Mouse (Mus musculus): ENCODE data around the gene Gcgr. TPM values are rescaled to one million over a fixed set of nuclear protein-coding genes. Genes with fewer than 3 reads are reported as not detected.
A peak's percentile ranks its signal among the peaks of the same experiment; 100 is the strongest.
"Not testable (repeated sequence)": the region's sequence is repeated elsewhere in the genome, so short reads cannot be mapped to it uniquely, and the experiment has no call there.

Gcgr gene
- polyA plus RNA-seq, 1 experiment, result 2.6 TPM

- H3K36me3 ChIP-seq (ENCODE audit: control insufficient read depth, insufficient read depth, low read length), result no peaks in the 10 kb centered on the region
- 54% methylated on average over 5 of the region's 5 CpGs for WGBS
- no peak for TF ChIP-seq POLR2A (IDR thresholded peaks at IDR 0.05; ENCODE audit: low read depth, low read length)
- TF ChIP-seq CTCF (IDR thresholded peaks at IDR 0.05; ENCODE audit: extremely low read depth, insufficient read length, insufficient replicate concordance, low read depth, low read length), result no peak
- H3K27me3 ChIP-seq (ENCODE audit: control insufficient read depth, insufficient read depth, low read length), result no peaks in the 10 kb centered on the region
- peaks cover 12% of the 10 kb centered on the region; the same call in 1 of the 2 replicates for H3K4me1 ChIP-seq (ENCODE audit: control insufficient read depth, insufficient read depth, insufficient read length, low read length)
- H3K4me3 ChIP-seq (ENCODE audit: low read depth, low read length), result no peak overlapping the region
- no peak overlapping the region for H3K27ac ChIP-seq (ENCODE audit: insufficient read depth, low read depth, low read length)
Measured at GRCm38 (mm10) chr11:120552736-120553135, 22.2 kb downstream of the Gcgr start.

- no peak for TF ChIP-seq CTCF (IDR thresholded peaks at IDR 0.05; ENCODE audit: extremely low read depth, insufficient read length, insufficient replicate concordance, low read depth, low read length)
- no peak for TF ChIP-seq POLR2A (IDR thresholded peaks at IDR 0.05; ENCODE audit: low read depth, low read length)
- WGBS, result 31% methylated on average over 7 of the region's 7 CpGs
- H3K27me3 ChIP-seq (ENCODE audit: control insufficient read depth, insufficient read depth, low read length), result no peaks in the 10 kb centered on the region
- H3K4me1 ChIP-seq (ENCODE audit: control insufficient read depth, insufficient read depth, insufficient read length, low read length), result peaks cover 7% of the 10 kb centered on the region; the same call in 1 of the 2 replicates
- no peak overlapping the region for H3K4me3 ChIP-seq (ENCODE audit: low read depth, low read length)
- H3K27ac ChIP-seq (ENCODE audit: insufficient read depth, low read depth, low read length), result peak overlapping the region; percentile 82
- H3K36me3 ChIP-seq (ENCODE audit: control insufficient read depth, insufficient read depth, low read length), result peaks cover under 1% of the 10 kb centered on the region; the same call in 1 of the 2 replicates
Measured at GRCm38 (mm10) chr11:120554834-120555233, 24.3 kb downstream of the Gcgr start.

- Histone ChIP-seq H3K27ac (ENCODE audit: insufficient read depth, low read depth, low read length) (peak overlapping the region; percentile 82), H3K4me3 (ENCODE audit: low read depth, low read length) (no peak overlapping the region), H3K36me3 (ENCODE audit: control insufficient read depth, insufficient read depth, low read length) (peaks cover 4% of the 10 kb centered on the region), H3K4me1 (ENCODE audit: control insufficient read depth, insufficient read depth, insufficient read length, low read length) (peaks cover 3% of the 10 kb centered on the region; the same call in 1 of the 2 replicates), H3K27me3 (ENCODE audit: control insufficient read depth, insufficient read depth, low read length) (no peaks in the 10 kb centered on the region)
- WGBS, result 38% methylated on average over 2 of the region's 2 CpGs
- no peak for TF ChIP-seq CTCF (IDR thresholded peaks at IDR 0.05; ENCODE audit: extremely low read depth, insufficient read length, insufficient replicate concordance, low read depth, low read length)
- no peak for TF ChIP-seq POLR2A (IDR thresholded peaks at IDR 0.05; ENCODE audit: low read depth, low read length)
Measured at GRCm38 (mm10) chr11:120555260-120555659, 24.8 kb downstream of the Gcgr start.

GRCm38 (mm10) chr11:120558843-120559242, 28.3 kb downstream of the Gcgr start:
- WGBS, result 89% methylated on average over 6 of the region's 6 CpGs
- H3K27ac ChIP-seq (ENCODE audit: insufficient read depth, low read depth, low read length); H3K4me1 ChIP-seq (ENCODE audit: control insufficient read depth, insufficient read depth, insufficient read length, low read length); H3K27me3 ChIP-seq (ENCODE audit: control insufficient read depth, insufficient read depth, low read length); H3K4me3 ChIP-seq (ENCODE audit: low read depth, low read length): not testable (repeated sequence)
- H3K36me3 ChIP-seq (ENCODE audit: control insufficient read depth, insufficient read depth, low read length), result peaks cover 39% of the 10 kb centered on the region

- Histone ChIP-seq H3K27me3 (ENCODE audit: control insufficient read depth, insufficient read depth, low read length) (no peaks in the 10 kb centered on the region), H3K4me3 (ENCODE audit: low read depth, low read length) (no peak overlapping the region), H3K27ac (ENCODE audit: insufficient read depth, low read depth, low read length) (no peak overlapping the region), H3K36me3 (ENCODE audit: control insufficient read depth, insufficient read depth, low read length) (peaks cover 60% of the 10 kb centered on the region), H3K4me1 (ENCODE audit: control insufficient read depth, insufficient read depth, insufficient read length, low read length) (no peaks in the 10 kb centered on the region)
- WGBS, result 88% methylated on average over 13 of the region's 13 CpGs
- TF ChIP-seq POLR2A (IDR thresholded peaks at IDR 0.05; ENCODE audit: low read depth, low read length), result no peak
- no peak for TF ChIP-seq CTCF (IDR thresholded peaks at IDR 0.05; ENCODE audit: extremely low read depth, insufficient read length, insufficient replicate concordance, low read depth, low read length)
Measured at GRCm38 (mm10) chr11:120560952-120561728, 30.6 kb downstream of the Gcgr start.

GRCm38 (mm10) chr11:120562949-120563348, 32.5 kb downstream of the Gcgr start:
- Histone ChIP-seq H3K27me3 (ENCODE audit: control insufficient read depth, insufficient read depth, low read length) (no peaks in the 10 kb centered on the region), H3K4me1 (ENCODE audit: control insufficient read depth, insufficient read depth, insufficient read length, low read length) (peaks cover 3% of the 10 kb centered on the region; the same call in 1 of the 2 replicates), H3K4me3 (ENCODE audit: low read depth, low read length) (no peak overlapping the region), H3K27ac (ENCODE audit: insufficient read depth, low read depth, low read length) (no peak overlapping the region), H3K36me3 (ENCODE audit: control insufficient read depth, insufficient read depth, low read length) (peaks cover 78% of the 10 kb centered on the region)
- TF ChIP-seq POLR2A (IDR thresholded peaks at IDR 0.05; ENCODE audit: low read depth, low read length), result no peak
- WGBS, result 94% methylated on average over 13 of the region's 13 CpGs

- Histone ChIP-seq H3K27ac (ENCODE audit: insufficient read depth, low read depth, low read length) (no peak overlapping the region), H3K27me3 (ENCODE audit: control insufficient read depth, insufficient read depth, low read length) (no peaks in the 10 kb centered on the region), H3K4me3 (ENCODE audit: low read depth, low read length) (no peak overlapping the region), H3K4me1 (ENCODE audit: control insufficient read depth, insufficient read depth, insufficient read length, low read length) (peaks cover 5% of the 10 kb centered on the region; the same call in 1 of the 2 replicates), H3K36me3 (ENCODE audit: control insufficient read depth, insufficient read depth, low read length) (peaks cover 89% of the 10 kb centered on the region)
- WGBS, result 75% methylated on average over 9 of the region's 9 CpGs
- TF ChIP-seq CTCF (IDR thresholded peaks at IDR 0.05; ENCODE audit: extremely low read depth, insufficient read length, insufficient replicate concordance, low read depth, low read length), result no peak
- no peak for TF ChIP-seq POLR2A (IDR thresholded peaks at IDR 0.05; ENCODE audit: low read depth, low read length)
Measured at GRCm38 (mm10) chr11:120565114-120565513, 34.6 kb downstream of the Gcgr start.

Data from small intestine, adult 2 months (tissue).